Mouse (Mus musculus): ENCODE data around the gene Atrnl1. TPM values are rescaled to one million over a fixed set of nuclear protein-coding genes. Genes with fewer than 3 reads are reported as not detected.
A peak's percentile ranks its signal among the peaks of the same experiment; 100 is the strongest.

The Atrnl1 gene
- total RNA-seq, 1 experiment: 6.7 TPM

DNA sequence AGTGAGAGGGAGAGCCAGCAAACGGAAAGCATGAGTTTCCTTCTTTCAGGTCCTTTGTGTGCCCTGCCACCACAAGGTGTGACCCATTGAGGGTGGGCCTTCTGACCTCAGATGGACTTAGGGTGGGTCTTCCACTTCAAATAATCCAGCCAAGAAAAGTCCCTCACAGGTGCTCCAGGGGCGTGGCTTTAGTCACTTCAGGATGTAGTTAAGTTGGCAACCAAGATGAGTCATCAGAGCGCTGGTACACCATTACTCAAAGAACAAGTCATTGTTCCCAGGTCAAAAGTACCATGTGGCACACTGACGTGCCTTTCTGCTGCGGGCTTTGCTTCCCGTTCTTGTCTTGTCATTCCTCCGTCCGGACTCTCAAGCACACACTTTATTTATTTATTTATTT is 16.4 kb downstream of the Atrnl1 start:
- no peaks in the 10 kb centered on the region for H3K9me3 ChIP-seq (ENCODE audit: control insufficient read depth, insufficient read depth, low read depth, low read length)
- no peaks in the 10 kb centered on the region; a peak in 2 of 4 replicates for H3K4me1 ChIP-seq (ENCODE audit: control insufficient read depth in 2 of 2, insufficient read depth in 2 of 2, low read length in 2 of 2, poor library complexity in 1 of 2)
- H3K4me3 ChIP-seq (ENCODE audit: insufficient read depth in 1 of 2, low read depth in 1 of 2, low read length in 2 of 2, poor library complexity in 1 of 2, severe bottlenecking in 1 of 2): no peak overlapping the region
- H3K36me3 ChIP-seq (ENCODE audit: control insufficient read depth, insufficient read depth, low read length, poor library complexity, severe bottlenecking): no peaks in the 10 kb centered on the region
- H3K27ac ChIP-seq (ENCODE audit: insufficient read depth, low read depth, low read length, poor library complexity, severe bottlenecking): no peak overlapping the region
- H3K9ac ChIP-seq (ENCODE audit: insufficient read depth, low read depth, low read length, poor library complexity, severe bottlenecking): no peak overlapping the region
- in situ Hi-C loops (cut with MboI; ENCODE audit: low sequenced_read_pairs in 2 of 2, unreplicated experiment in 2 of 2): loop anchor here (25.0 kb wide), 1 partner anchor 465 kb away; no protein-coding TSS in a partner anchor
- TF ChIP-seq HCFC1 (IDR thresholded peaks at IDR 0.05; ENCODE audit: borderline replicate concordance, insufficient read depth, low read length) (no peak), MAFK (IDR thresholded peaks at IDR 0.05; ENCODE audit: insufficient read depth, low read depth, low read length) (no peak), ZC3H11A (IDR thresholded peaks at IDR 0.05; ENCODE audit: borderline replicate concordance, low read depth, low read length) (no peak), CHD2 (IDR thresholded peaks at IDR 0.05; ENCODE audit: low read depth, low read length) (no peak), ZNF384 (IDR thresholded peaks at IDR 0.05; ENCODE audit: low read depth, low read length) (no peak)
- no peak for DNase-seq (ENCODE audit: low read depth, low spot score)

DNA sequence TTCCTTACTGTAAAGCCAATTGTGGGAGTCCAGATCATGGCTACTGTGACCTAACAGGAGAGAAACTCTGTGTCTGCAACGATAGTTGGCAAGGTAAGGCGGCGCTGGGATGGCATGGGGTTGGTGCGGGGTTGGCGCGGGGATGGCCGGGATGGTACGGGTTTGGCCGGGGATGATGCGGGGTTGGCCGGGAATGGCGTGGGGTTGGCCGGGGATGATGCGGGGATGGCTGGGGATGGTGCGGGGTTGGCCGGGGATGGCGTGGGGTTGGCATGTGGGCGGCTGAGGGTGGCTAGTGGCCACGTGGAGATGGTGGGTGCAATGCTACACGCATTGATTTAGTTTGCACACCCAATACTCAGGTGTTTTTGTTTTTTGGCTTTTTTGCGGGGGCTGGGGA is 31.7 kb downstream of the Atrnl1 start:
- Histone ChIP-seq H3K9ac (ENCODE audit: insufficient read depth, low read depth, low read length, poor library complexity, severe bottlenecking) (no peak overlapping the region), H3K9me3 (ENCODE audit: control insufficient read depth, insufficient read depth, low read depth, low read length) (no peaks in the 10 kb centered on the region), H3K4me3 (ENCODE audit: insufficient read depth in 1 of 2, low read depth in 1 of 2, low read length in 2 of 2, poor library complexity in 1 of 2, severe bottlenecking in 1 of 2) (peak overlapping the region in 1 of 2 experiments; percentile 29; a peak in 2 of 4 replicates), H3K4me1 (ENCODE audit: control insufficient read depth in 2 of 2, insufficient read depth in 2 of 2, low read length in 2 of 2, poor library complexity in 1 of 2) (peaks cover 0 to 2% of the 10 kb centered on the region in 2 experiments; a peak in 1 of 4 replicates), H3K36me3 (ENCODE audit: control insufficient read depth, insufficient read depth, low read length, poor library complexity, severe bottlenecking) (no peaks in the 10 kb centered on the region), H3K27ac (ENCODE audit: insufficient read depth, low read depth, low read length, poor library complexity, severe bottlenecking) (no peak overlapping the region)
- in situ Hi-C loops (cut with MboI; ENCODE audit: low sequenced_read_pairs in 2 of 2, unreplicated experiment in 2 of 2): loop anchor here (10.0 to 25.0 kb wide), 2 partner anchors 158 to 480 kb away; no protein-coding TSS in a partner anchor
- no peak for TF ChIP-seq HCFC1 (IDR thresholded peaks at IDR 0.05; ENCODE audit: borderline replicate concordance, insufficient read depth, low read length)
- no peak for TF ChIP-seq ZC3H11A (IDR thresholded peaks at IDR 0.05; ENCODE audit: borderline replicate concordance, low read depth, low read length)
- no peak for TF ChIP-seq MAFK (IDR thresholded peaks at IDR 0.05; ENCODE audit: insufficient read depth, low read depth, low read length)
- no peak for TF ChIP-seq CHD2 (IDR thresholded peaks at IDR 0.05; ENCODE audit: low read depth, low read length)
- TF ChIP-seq ZNF384 (IDR thresholded peaks at IDR 0.05; ENCODE audit: low read depth, low read length): no peak
- DNase-seq (ENCODE audit: low read depth, low spot score): no peak

GRCm38 (mm10) chr19:57642980-57643379 is 32.1 kb downstream of the Atrnl1 start:
- no peaks in the 10 kb centered on the region for H3K36me3 ChIP-seq (ENCODE audit: control insufficient read depth, insufficient read depth, low read length, poor library complexity, severe bottlenecking)
- H3K27ac ChIP-seq (ENCODE audit: insufficient read depth, low read depth, low read length, poor library complexity, severe bottlenecking): no peak overlapping the region
- H3K9ac ChIP-seq (ENCODE audit: insufficient read depth, low read depth, low read length, poor library complexity, severe bottlenecking): no peak overlapping the region
- H3K9me3 ChIP-seq (ENCODE audit: control insufficient read depth, insufficient read depth, low read depth, low read length): no peaks in the 10 kb centered on the region
- DNase-seq (ENCODE audit: low read depth, low spot score): no peak
- H3K4me3 ChIP-seq (ENCODE audit: insufficient read depth in 1 of 2, low read depth in 1 of 2, low read length in 2 of 2, poor library complexity in 1 of 2, severe bottlenecking in 1 of 2): no peak overlapping the region
- in situ Hi-C loops (cut with MboI; ENCODE audit: low sequenced_read_pairs in 2 of 2, unreplicated experiment in 2 of 2): loop anchor here (10.0 to 25.0 kb wide), 2 partner anchors 158 to 481 kb away; no protein-coding TSS in a partner anchor
- H3K4me1 ChIP-seq (ENCODE audit: control insufficient read depth in 2 of 2, insufficient read depth in 2 of 2, low read length in 2 of 2, poor library complexity in 1 of 2): peaks cover 0 to 2% of the 10 kb centered on the region in 2 experiments; a peak in 1 of 4 replicates
- TF ChIP-seq HCFC1 (IDR thresholded peaks at IDR 0.05; ENCODE audit: borderline replicate concordance, insufficient read depth, low read length): no peak
- no peak for TF ChIP-seq CHD2 (IDR thresholded peaks at IDR 0.05; ENCODE audit: low read depth, low read length)
- TF ChIP-seq ZC3H11A (IDR thresholded peaks at IDR 0.05; ENCODE audit: borderline replicate concordance, low read depth, low read length): peak; percentile 30; the same call in 1 of the 2 replicates
- no peak for TF ChIP-seq MAFK (IDR thresholded peaks at IDR 0.05; ENCODE audit: insufficient read depth, low read depth, low read length)
- no peak for TF ChIP-seq ZNF384 (IDR thresholded peaks at IDR 0.05; ENCODE audit: low read depth, low read length)

DNA sequence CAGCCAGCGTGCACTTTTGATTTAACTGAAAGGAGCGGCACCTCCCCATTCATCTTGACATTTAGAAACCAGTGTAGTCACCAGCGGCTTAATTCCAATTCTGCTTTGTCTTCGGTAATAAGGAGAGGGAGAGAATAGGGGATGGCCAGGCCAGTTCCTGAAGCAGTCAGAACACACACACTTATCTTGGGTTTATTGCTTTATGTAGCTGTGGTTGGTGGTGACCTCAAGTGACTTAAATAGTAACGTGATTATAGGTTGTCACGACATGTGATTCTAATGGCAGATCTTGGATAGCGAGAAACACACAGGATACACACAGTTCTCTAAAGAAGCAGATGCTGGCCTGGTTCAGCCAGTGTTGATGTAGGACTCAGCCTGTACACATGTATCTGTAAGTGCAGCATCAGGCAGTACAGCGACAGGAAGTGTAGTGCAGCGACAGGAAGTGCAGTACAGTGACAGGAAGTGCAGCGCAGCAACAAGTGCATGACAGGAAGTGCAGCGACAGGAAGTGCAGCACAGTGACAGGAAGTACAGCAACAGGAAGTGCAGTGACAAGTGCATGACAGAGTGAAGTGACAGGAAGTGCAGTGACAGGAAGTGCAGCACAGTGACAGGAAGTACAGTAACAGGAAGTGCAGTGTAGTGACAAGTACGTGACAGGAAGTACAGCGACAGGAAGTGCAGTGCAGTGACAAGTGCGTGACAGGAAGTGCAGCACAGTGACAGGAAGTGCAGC is 37.5 kb downstream of the Atrnl1 start:
- H3K27ac ChIP-seq (ENCODE audit: insufficient read depth, low read depth, low read length, poor library complexity, severe bottlenecking): no peak overlapping the region; the same call in 1 of the 2 replicates
- H3K4me3 ChIP-seq (ENCODE audit: insufficient read depth in 1 of 2, low read depth in 1 of 2, low read length in 2 of 2, poor library complexity in 1 of 2, severe bottlenecking in 1 of 2): no peak overlapping the region
- H3K9me3 ChIP-seq (ENCODE audit: control insufficient read depth, insufficient read depth, low read depth, low read length): no peaks in the 10 kb centered on the region
- peaks cover 3% of the 10 kb centered on the region; the same call in 1 of the 2 replicates for H3K36me3 ChIP-seq (ENCODE audit: control insufficient read depth, insufficient read depth, low read length, poor library complexity, severe bottlenecking)
- H3K4me1 ChIP-seq (ENCODE audit: control insufficient read depth in 2 of 2, insufficient read depth in 2 of 2, low read length in 2 of 2, poor library complexity in 1 of 2): no peaks in the 10 kb centered on the region
- in situ Hi-C loops (cut with MboI; ENCODE audit: low sequenced_read_pairs in 2 of 2, unreplicated experiment in 2 of 2): loop anchor here (10.0 to 25.0 kb wide), 2 partner anchors 164 to 486 kb away; no protein-coding TSS in a partner anchor
- TF ChIP-seq HCFC1 (IDR thresholded peaks at IDR 0.05; ENCODE audit: borderline replicate concordance, insufficient read depth, low read length) (no peak), CHD2 (IDR thresholded peaks at IDR 0.05; ENCODE audit: low read depth, low read length) (no peak), ZNF384 (IDR thresholded peaks at IDR 0.05; ENCODE audit: low read depth, low read length) (no peak), ZC3H11A (IDR thresholded peaks at IDR 0.05; ENCODE audit: borderline replicate concordance, low read depth, low read length) (no peak), MAFK (IDR thresholded peaks at IDR 0.05; ENCODE audit: insufficient read depth, low read depth, low read length) (no peak)
- no peak overlapping the region for H3K9ac ChIP-seq (ENCODE audit: insufficient read depth, low read depth, low read length, poor library complexity, severe bottlenecking)
- DNase-seq (ENCODE audit: low read depth, low spot score): no peak
